ENCODE assay signal across 18 mouse cellular contexts in genomic region chr10:128928356-128928755, GRCm38 (mm10). TPM values are rescaled to one million over a fixed set of nuclear protein-coding genes. Genes with fewer than 3 reads are reported as not detected.
DNase-seq lines count a peak whose midpoint lies in the region; ATAC-seq lines count a peak whose summit lies in the region.
"Had no signal": no experiment of that assay in that cellular context is flagged by ENCODE, and none has a peak within 500 bp of the region (broad histone marks: within the 10 kb centered on the region; RNA-seq: fewer than 3 reads in every experiment).

No protein-coding gene starts in this region.

- peaks cover 6% of the 10 kb centered on the region for H3K4me1 ChIP-seq in hindbrain, embryonic 14.5 days (replicated peaks; ENCODE audit: control insufficient read depth, insufficient read depth, low read length)
- H3K4me1 ChIP-seq in hindbrain, embryonic 12.5 days: peaks cover 7% of the 10 kb centered on the region
- H3K4me1 ChIP-seq in hindbrain, embryonic 16.5 days (ENCODE audit: control insufficient read depth, insufficient read depth, low read depth, low read length): peaks cover 12% of the 10 kb centered on the region

- H3K9ac ChIP-seq in hindbrain, embryonic 14.5 days: no peak overlapping the region
- no peak overlapping the region for H3K9ac ChIP-seq in hindbrain, embryonic 12.5 days
- H3K9ac ChIP-seq in hindbrain, embryonic 16.5 days (ENCODE audit: low read depth, low read length): no peak overlapping the region; the same call in 1 of the 2 replicates
- H3K9ac ChIP-seq: embryonic facial prominence, embryonic 12.5 days; lung, embryonic 15.5 days; midbrain, embryonic 15.5 days; stomach, embryonic 15.5 days had no signal

- no peak overlapping the region for H3K4me2 ChIP-seq in hindbrain, embryonic 14.5 days (replicated peaks)
- H3K4me2 ChIP-seq in hindbrain, embryonic 12.5 days (replicated peaks): no peak overlapping the region
- no peak overlapping the region for H3K4me2 ChIP-seq in hindbrain, embryonic 16.5 days (ENCODE audit: low read length)
- H3K4me2 ChIP-seq: embryonic facial prominence, embryonic 12.5 days; lung, embryonic 15.5 days; midbrain, embryonic 15.5 days; stomach, embryonic 15.5 days had no signal

- peaks cover 38% of the 10 kb centered on the region for H3K27me3 ChIP-seq in hindbrain, embryonic 14.5 days (ENCODE audit: control insufficient read depth, insufficient read depth, low read length)
- H3K27me3 ChIP-seq in hindbrain, embryonic 12.5 days: peaks cover 52% of the 10 kb centered on the region
- no peaks in the 10 kb centered on the region; the same call in 1 of the 2 replicates for H3K27me3 ChIP-seq in hindbrain, embryonic 16.5 days (replicated peaks; ENCODE audit: control insufficient read depth, insufficient read depth, low read length)

- WGBS in hindbrain, embryonic 14.5 days: 27% methylated on average over 4 of the region's 4 CpGs
- WGBS in hindbrain, embryonic 12.5 days: 41% methylated on average over 4 of the region's 4 CpGs
- 28% methylated on average over 4 of the region's 4 CpGs for WGBS in hindbrain, embryonic 16.5 days

- no peak overlapping the region for H3K4me3 ChIP-seq in hindbrain, embryonic 14.5 days (replicated peaks; ENCODE audit: low read length)
- H3K4me3 ChIP-seq in hindbrain, embryonic 12.5 days: no peak overlapping the region
- H3K4me3 ChIP-seq in hindbrain, embryonic 16.5 days (ENCODE audit: low read length): no peak overlapping the region
- H3K4me3 ChIP-seq: embryonic facial prominence, embryonic 12.5 days; lung, embryonic 15.5 days; midbrain, embryonic 15.5 days; stomach, embryonic 15.5 days had no signal

- no peaks in the 10 kb centered on the region for H3K36me3 ChIP-seq in hindbrain, embryonic 14.5 days (replicated peaks; ENCODE audit: control insufficient read depth, insufficient read depth)
- no peaks in the 10 kb centered on the region for H3K36me3 ChIP-seq in hindbrain, embryonic 12.5 days
- H3K36me3 ChIP-seq in hindbrain, embryonic 16.5 days (ENCODE audit: control insufficient read depth, insufficient read depth, low read length): no peaks in the 10 kb centered on the region
- H3K36me3 ChIP-seq: embryonic facial prominence, embryonic 12.5 days; lung, embryonic 15.5 days; midbrain, embryonic 15.5 days; stomach, embryonic 15.5 days had no signal

- ATAC-seq in hindbrain, embryonic 14.5 days (ENCODE audit: low FRiP score): peak; percentile 29; the same call in 1 of the 2 replicates
- no peak for ATAC-seq in hindbrain, embryonic 12.5 days (ENCODE audit: low FRiP score)
- ATAC-seq in hindbrain, embryonic 16.5 days: peak; percentile 40; the same call in 1 of the 2 replicates
- ATAC-seq: intestine, postnatal 0 days; midbrain, embryonic 15.5 days had no signal

- no peak overlapping the region for H3K27ac ChIP-seq in hindbrain, embryonic 14.5 days
- no peak overlapping the region for H3K27ac ChIP-seq in hindbrain, embryonic 12.5 days
- H3K27ac ChIP-seq in hindbrain, embryonic 16.5 days (ENCODE audit: low read depth, low read length): peak overlapping the region; percentile 48; the same call in 1 of the 2 replicates
- H3K27ac ChIP-seq: embryonic facial prominence, embryonic 12.5 days; kidney, postnatal 0 days; lung, embryonic 15.5 days; midbrain, embryonic 15.5 days; stomach, embryonic 15.5 days had no signal

- peak; percentile 52 to 71 for DNase-seq in cerebellum, postnatal 14 days
- no peak for DNase-seq in cerebellum, adult 18-20 months
- no peak for DNase-seq in hindbrain, embryonic 14.5 days (ENCODE audit: low spot score)
- peak; percentile 67 for DNase-seq in 3T3-L1 (ENCODE audit: low read depth, low spot score)
- DNase-seq in kidney, postnatal 10 days: no peak
- DNase-seq: adrenal gland, adult 8-10 months; B cell, adult 2 months; layer of hippocampus, adult 9-11 months; thymus, postnatal 14 days had no signal

- H3K9me3 ChIP-seq in hindbrain, embryonic 14.5 days (ENCODE audit: control insufficient read depth, low read length): no peaks in the 10 kb centered on the region
- H3K9me3 ChIP-seq in hindbrain, embryonic 12.5 days (replicated peaks): no peaks in the 10 kb centered on the region
- H3K9me3 ChIP-seq in hindbrain, embryonic 16.5 days (ENCODE audit: control insufficient read depth, low read length): no peaks in the 10 kb centered on the region
- H3K9me3 ChIP-seq: embryonic facial prominence, embryonic 12.5 days; lung, embryonic 15.5 days; midbrain, embryonic 15.5 days; stomach, embryonic 15.5 days had no signal

RNA-seq across cellular contexts. Expression of gene Bloc1s1, which starts 4.5 kb away (rescaled TPM):
- 228 and 269 TPM in 2 replicates for polyA plus RNA-seq in hindbrain, embryonic 14.5 days (2014; fragmentation: Nextera tagmentation; extraction: Ambion mirVana)
- 210 and 235 TPM in 2 replicates for polyA plus RNA-seq in hindbrain, embryonic 12.5 days (2016; fragmentation: Nextera tagmentation; extraction: Ambion mirVana)
- 247 and 278 TPM in 2 replicates for polyA plus RNA-seq in hindbrain, embryonic 16.5 days (2015; fragmentation: Nextera tagmentation; extraction: Ambion mirVana)

RNA-seq across cellular contexts. Expression of gene Itga7, which starts 5.3 kb away (rescaled TPM):
- polyA plus RNA-seq in hindbrain, embryonic 14.5 days (2014; fragmentation: Nextera tagmentation; extraction: Ambion mirVana): 6.2 and 7.2 TPM in 2 replicates
- polyA plus RNA-seq in hindbrain, embryonic 12.5 days (2016; fragmentation: Nextera tagmentation; extraction: Ambion mirVana): 3.6 and 4.4 TPM in 2 replicates
- 12.7 and 12.8 TPM in 2 replicates for polyA plus RNA-seq in hindbrain, embryonic 16.5 days (2015; fragmentation: Nextera tagmentation; extraction: Ambion mirVana)

RNA-seq across cellular contexts. Expression of gene Rdh5, which starts 5.7 kb away (rescaled TPM):
- polyA plus RNA-seq in hindbrain, embryonic 14.5 days (2014; fragmentation: Nextera tagmentation; extraction: Ambion mirVana): 17.6 and 20.4 TPM in 2 replicates
- 11.3 and 15.7 TPM in 2 replicates for polyA plus RNA-seq in hindbrain, embryonic 12.5 days (2016; fragmentation: Nextera tagmentation; extraction: Ambion mirVana)
- polyA plus RNA-seq in hindbrain, embryonic 16.5 days (2015; fragmentation: Nextera tagmentation; extraction: Ambion mirVana): 29.6 and 30.0 TPM in 2 replicates

RNA-seq across cellular contexts. Expression of gene Cd63, which starts 27.6 kb away (rescaled TPM):
- polyA plus RNA-seq in hindbrain, embryonic 14.5 days (2014; fragmentation: Nextera tagmentation; extraction: Ambion mirVana): 215 and 239 TPM in 2 replicates
- polyA plus RNA-seq in hindbrain, embryonic 12.5 days (2016; fragmentation: Nextera tagmentation; extraction: Ambion mirVana): 258 and 273 TPM in 2 replicates
- 322 and 343 TPM in 2 replicates for polyA plus RNA-seq in hindbrain, embryonic 16.5 days (2015; fragmentation: Nextera tagmentation; extraction: Ambion mirVana)

RNA-seq across cellular contexts. Expression of gene Mettl7b, which starts 32.4 kb away (rescaled TPM):
- not detected in 2 replicates for polyA plus RNA-seq in hindbrain, embryonic 14.5 days (2014; fragmentation: Nextera tagmentation; extraction: Ambion mirVana)
- polyA plus RNA-seq in hindbrain, embryonic 12.5 days (2016; fragmentation: Nextera tagmentation; extraction: Ambion mirVana): not detected in 2 replicates
- not detected in 2 replicates for polyA plus RNA-seq in hindbrain, embryonic 16.5 days (2015; fragmentation: Nextera tagmentation; extraction: Ambion mirVana)
- polyA plus RNA-seq: lung, embryonic 15.5 days; midbrain, embryonic 15.5 days; neural tube, embryonic 14.5 days had no signal

Comparison
In these comparisons a context has a peak if more than half of its experiments do, and no peak if none do; other contexts are left out.
1. DNase-seq: peak in cerebellum, postnatal 14 days (2 of 2) and 3T3-L1 (single experiment); none in cerebellum, adult 18-20 months (0 of 2), hindbrain, embryonic 14.5 days (single experiment) and kidney, postnatal 10 days (single experiment).